Mouse (Mus musculus) heart, embryonic 11.5 days (tissue): ENCODE measurements at regions not wholly inside any gene's neighbourhood (a gene's known extent, or its start where the extent isn't known, plus 50 kb on each side); places are given as distances from the start of the nearest gene placed in this dataset.

Experiments used
- ATAC-seq: fragments of 200-750 bp; cut with Nextera tagmentation; replicated peaks from 2 replicates; pipeline ENCODE4 v1.8.0; 2017; ENCODE audit warnings: moderate library complexity; ENCODE audit not compliant: insufficient number of reproducible peaks, low FRiP score, low TSS enrichment
- H3K27ac ChIP-seq: fragments of 300-500 bp; sonication (generic); 2 replicates; pipeline ENCODE4 v1.5.1; 2014; ENCODE audit warnings: mild to moderate bottlenecking, low read depth, low read length
- H3K27me3 ChIP-seq: fragments of 300-500 bp; sonication (generic); 2 replicates; pipeline ENCODE4 v1.6.1; 2014; ENCODE audit warnings: mild to moderate bottlenecking, low read length, mixed read lengths; ENCODE audit not compliant: control insufficient read depth, insufficient read depth
- H3K36me3 ChIP-seq: fragments of 300-500 bp; sonication (generic); 2 replicates; pipeline ENCODE4 v1.6.1; 2014; ENCODE audit warnings: mild to moderate bottlenecking, low read length, moderate library complexity, mixed read lengths; ENCODE audit not compliant: control insufficient read depth, insufficient read depth
- H3K4me1 ChIP-seq: fragments of 300-500 bp; sonication (generic); 2 replicates; pipeline ENCODE4 v1.6.1; 2014; ENCODE audit warnings: low read length; ENCODE audit not compliant: control insufficient read depth, insufficient read depth
- H3K4me2 ChIP-seq: fragments of 300-500 bp; sonication (generic); 2 replicates; pipeline ENCODE4 v1.6.1; 2014; ENCODE audit warnings: mild to moderate bottlenecking, moderate library complexity
- H3K4me3 ChIP-seq: fragments of 300-500 bp; sonication (generic); 2 replicates; pipeline ENCODE4 v1.5.1; 2014; ENCODE audit warnings: low read depth, low read length
- H3K9ac ChIP-seq: fragments of 300-500 bp; sonication (generic); 2 replicates; pipeline ENCODE4 v1.6.1; 2014; ENCODE audit warnings: mild to moderate bottlenecking, low read depth, low read length, moderate library complexity
- H3K9me3 ChIP-seq: fragments of 300-500 bp; sonication (generic); replicated peaks from 2 replicates; pipeline ENCODE4 v1.6.1; 2016; ENCODE audit warnings: low read length; ENCODE audit not compliant: control insufficient read depth
- WGBS: fragments of 180-500 bp; shearing (Covaris S2); extraction: QIAGEN DNeasy Blood & Tissue Kit; methylation state at CpG from one replicate; pipeline ENCODE4 v1.1.7; 2014; ENCODE audit not compliant: insufficient replicate concordance; 5-methylcytosine and 5-hydroxymethylcytosine counted together

DNA sequence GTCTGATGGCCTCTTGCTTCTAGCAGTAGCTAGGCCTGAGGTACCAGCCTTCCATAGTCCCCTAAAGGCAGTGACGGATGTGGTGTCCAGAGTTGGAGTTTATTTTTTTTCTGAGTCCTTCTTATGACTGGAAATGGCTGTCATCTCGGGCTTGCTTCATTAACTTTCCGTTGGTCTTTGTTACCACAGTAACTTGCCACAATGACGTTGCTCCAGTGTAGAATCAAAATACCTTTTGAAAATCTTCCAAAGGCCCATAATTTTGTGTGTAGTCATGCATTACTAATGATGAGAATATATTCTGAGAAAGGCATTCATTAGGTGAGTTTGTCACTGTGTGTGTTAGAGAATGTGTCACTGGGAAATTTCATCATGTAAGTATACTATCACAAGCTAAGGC is 108.4 kb upstream of the Sgk1 start:
- H3K4me1 ChIP-seq: no peaks in the 10 kb centered on the region
- no peaks in the 10 kb centered on the region for H3K27me3 ChIP-seq
- H3K9me3 ChIP-seq: no peaks in the 10 kb centered on the region
- no peak overlapping the region for H3K4me2 ChIP-seq
- 78% methylated on average over 4 of the region's 4 CpGs for WGBS
- H3K27ac ChIP-seq: no peak overlapping the region
- H3K36me3 ChIP-seq: no peaks in the 10 kb centered on the region
- H3K9ac ChIP-seq: no peak overlapping the region
- no peak overlapping the region for H3K4me3 ChIP-seq
- no peak for ATAC-seq

DNA sequence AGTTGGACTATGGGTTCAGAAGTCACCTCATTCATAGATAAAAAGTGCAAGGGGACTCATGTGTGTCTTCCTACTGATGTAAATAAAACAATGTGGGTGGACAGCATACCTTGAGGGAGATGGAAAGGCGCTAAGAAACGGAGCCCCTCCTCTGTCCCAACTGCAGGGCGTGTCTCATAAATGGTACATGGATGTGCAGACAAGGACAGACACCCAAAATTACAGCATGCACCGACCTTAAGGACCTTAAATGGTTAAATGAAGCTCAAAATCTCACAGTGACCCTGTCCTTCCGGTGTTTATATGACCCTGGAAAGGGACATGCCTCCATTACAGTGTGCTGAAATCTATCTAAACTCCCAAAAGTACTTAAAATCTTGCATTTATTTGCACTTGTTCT is 106.5 kb upstream of the Sgk1 start:
- WGBS: 77% methylated on average over 5 of the region's 5 CpGs
- no peak overlapping the region for H3K4me2 ChIP-seq
- ATAC-seq: no peak
- H3K4me3 ChIP-seq: no peak overlapping the region
- no peaks in the 10 kb centered on the region for H3K36me3 ChIP-seq
- H3K27me3 ChIP-seq: no peaks in the 10 kb centered on the region
- H3K4me1 ChIP-seq: no peaks in the 10 kb centered on the region
- H3K9me3 ChIP-seq: no peaks in the 10 kb centered on the region
- H3K27ac ChIP-seq: no peak overlapping the region
- H3K9ac ChIP-seq: no peak overlapping the region

- 65% methylated on average over 12 of the region's 12 CpGs for WGBS
- Histone ChIP-seq H3K27me3 (no peaks in the 10 kb centered on the region), H3K36me3 (no peaks in the 10 kb centered on the region), H3K9me3 (no peaks in the 10 kb centered on the region), H3K4me3 (no peak overlapping the region), H3K27ac (no peak overlapping the region), H3K9ac (no peak overlapping the region), H3K4me2 (no peak overlapping the region), H3K4me1 (no peaks in the 10 kb centered on the region)
- ATAC-seq: no peak
Observed at GRCm38 (mm10) chr10:21775911-21776761, 105.8 kb upstream of the Sgk1 start.

DNA sequence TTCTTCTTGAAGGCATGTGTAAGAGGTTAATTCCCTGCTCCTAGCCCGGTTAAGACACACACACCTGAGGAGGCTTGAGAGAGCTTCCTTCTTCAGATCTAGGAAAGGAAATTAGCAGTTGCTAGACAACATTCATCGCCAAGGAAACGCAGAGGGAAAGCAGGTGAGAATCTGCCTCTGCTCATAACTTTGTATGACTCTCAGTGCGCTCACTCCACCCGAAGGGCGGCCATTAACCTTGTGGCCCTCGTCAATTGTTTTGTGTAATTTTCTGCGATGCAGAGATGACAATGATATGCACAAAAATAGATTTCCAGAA is 105.3 kb upstream of the Sgk1 start:
- H3K4me1 ChIP-seq: no peaks in the 10 kb centered on the region
- H3K9ac ChIP-seq: no peak overlapping the region
- H3K27me3 ChIP-seq: no peaks in the 10 kb centered on the region
- no peak overlapping the region for H3K27ac ChIP-seq
- H3K4me2 ChIP-seq: no peak overlapping the region
- no peak overlapping the region for H3K4me3 ChIP-seq
- WGBS: 79% methylated on average over 8 of the region's 8 CpGs
- no peaks in the 10 kb centered on the region for H3K9me3 ChIP-seq
- no peak for ATAC-seq
- no peaks in the 10 kb centered on the region for H3K36me3 ChIP-seq

- Histone ChIP-seq H3K27me3 (no peaks in the 10 kb centered on the region), H3K4me1 (no peaks in the 10 kb centered on the region), H3K4me3 (no peak overlapping the region), H3K9me3 (no peaks in the 10 kb centered on the region), H3K36me3 (no peaks in the 10 kb centered on the region), H3K4me2 (no peak overlapping the region), H3K9ac (no peak overlapping the region), H3K27ac (no peak overlapping the region)
- WGBS: 87% methylated on average over 3 of the region's 3 CpGs
- no peak for ATAC-seq
Observed at GRCm38 (mm10) chr10:21777103-21777502, 104.9 kb upstream of the Sgk1 start.

DNA sequence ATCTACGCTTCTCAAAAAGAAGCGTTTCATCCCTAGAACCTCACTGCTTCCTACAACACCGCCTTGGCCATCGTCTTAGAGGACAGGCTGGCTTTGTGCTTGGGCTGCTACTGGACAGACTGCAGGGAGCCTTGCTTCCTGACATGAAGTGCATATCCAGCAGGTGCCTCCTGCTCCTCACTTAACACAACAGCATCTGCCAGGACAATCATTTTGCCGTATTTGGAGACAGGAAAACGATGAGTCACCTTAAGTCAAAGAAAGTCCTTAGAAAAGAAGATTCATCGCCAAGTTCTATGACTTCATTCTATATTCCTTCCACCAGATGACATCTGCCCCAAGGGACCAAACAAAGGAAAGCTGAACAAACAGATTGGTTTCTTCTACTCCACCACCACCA is 98.5 kb upstream of the Sgk1 start:
- ATAC-seq: no peak
- Histone ChIP-seq H3K4me1 (no peaks in the 10 kb centered on the region), H3K36me3 (no peaks in the 10 kb centered on the region), H3K27me3 (no peaks in the 10 kb centered on the region), H3K9ac (no peak overlapping the region), H3K27ac (no peak overlapping the region), H3K9me3 (no peaks in the 10 kb centered on the region), H3K4me2 (no peak overlapping the region), H3K4me3 (no peak overlapping the region)
- WGBS: 77% methylated on average over 7 of the region's 7 CpGs

DNA sequence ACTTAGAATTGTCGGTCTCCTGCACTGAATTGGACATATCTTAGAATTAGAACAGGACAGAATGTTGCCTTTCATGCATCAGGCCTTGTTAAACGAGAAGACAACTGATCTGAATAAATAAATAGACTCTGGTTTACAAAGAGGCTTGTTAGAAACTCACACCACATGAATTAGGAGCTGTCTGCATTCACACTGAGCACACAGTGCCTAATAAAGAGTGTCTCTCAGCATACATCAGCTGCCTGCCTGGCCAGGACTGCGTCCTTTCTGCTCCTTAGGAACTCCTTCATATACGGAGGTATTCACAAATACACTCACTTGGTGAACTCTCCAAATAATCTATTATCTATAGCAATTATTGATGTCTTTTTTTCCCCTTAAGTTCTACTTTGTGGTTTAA is 96.9 kb upstream of the Sgk1 start:
- WGBS: 74% methylated on average over 4 of the region's 4 CpGs

GRCm38 (mm10) chr10:21785785-21786184 is 96.2 kb upstream of the Sgk1 start:
- 72% methylated on average over 5 of the region's 5 CpGs for WGBS

More for the DNA sequence above, 96.9 kb upstream of the Sgk1 start:
- no peaks in the 10 kb centered on the region for H3K36me3 ChIP-seq
- H3K4me2 ChIP-seq: no peak overlapping the region
- no peaks in the 10 kb centered on the region for H3K27me3 ChIP-seq
- no peaks in the 10 kb centered on the region for H3K9me3 ChIP-seq
- H3K27ac ChIP-seq: no peak overlapping the region
- no peak for ATAC-seq
- H3K4me3 ChIP-seq: no peak overlapping the region
- H3K4me1 ChIP-seq: peaks cover 3% of the 10 kb centered on the region; the same call in 1 of the 2 replicates
- H3K9ac ChIP-seq: no peak overlapping the region

More at GRCm38 (mm10) chr10:21785785-21786184, 96.2 kb upstream of the Sgk1 start:
- Histone ChIP-seq H3K4me3 (no peak overlapping the region), H3K4me2 (no peak overlapping the region), H3K27ac (no peak overlapping the region), H3K36me3 (no peaks in the 10 kb centered on the region), H3K9me3 (no peaks in the 10 kb centered on the region), H3K27me3 (no peaks in the 10 kb centered on the region), H3K9ac (no peak overlapping the region), H3K4me1 (peaks cover 4% of the 10 kb centered on the region; the same call in 1 of the 2 replicates)
- no peak for ATAC-seq
